Mouse (Mus musculus): ENCODE results near the gene Ptprd. TPM values are rescaled to one million over a fixed set of nuclear protein-coding genes. Genes with fewer than 3 reads are reported as not detected.
A peak's percentile ranks its signal among the peaks of the same experiment; 100 is the strongest.

Gene Ptprd
- total RNA-seq, 2 experiments from 2014 or later = 7.3 to 9.6 TPM

GRCm38 (mm10) chr4:76260286-76260685 lies 1951.5 kb downstream of the Ptprd start:
- no peak for DNase-seq

DNA sequence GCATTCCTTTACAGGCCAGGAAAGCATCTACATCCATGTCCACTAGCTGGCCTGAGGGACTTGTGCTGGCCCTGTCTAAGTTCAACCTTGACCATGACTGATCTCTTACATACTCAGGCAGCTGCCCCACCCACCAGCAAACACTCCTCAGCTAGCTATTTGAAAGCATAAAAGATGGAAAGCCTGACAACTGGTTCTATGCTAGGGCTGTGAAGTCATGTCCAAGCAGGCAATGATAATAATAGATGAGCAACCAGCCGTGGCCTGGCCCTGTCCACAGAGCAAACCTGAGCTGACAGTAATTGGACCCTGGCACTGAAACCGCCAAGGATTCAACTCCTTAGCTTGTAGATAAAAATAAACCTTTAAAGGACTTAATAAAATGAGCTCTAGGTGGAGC lies 1952.1 kb downstream of the Ptprd start:
- DNase-seq = no peak
- intact Hi-C loops (cut with DNase I) = no loop called here

More at GRCm38 (mm10) chr4:76260286-76260685, 1951.5 kb downstream of the Ptprd start:
- intact Hi-C loops (cut with DNase I) = no loop called here

- DNase-seq = no peak
- intact Hi-C loops (cut with DNase I) = no loop called here
Observed at GRCm38 (mm10) chr4:76244371-76244770, 1967.4 kb downstream of the Ptprd start.

- DNase-seq = no peak
- intact Hi-C loops (cut with DNase I) = no loop called here
Observed at GRCm38 (mm10) chr4:76241542-76241941, 1970.2 kb downstream of the Ptprd start.

DNA sequence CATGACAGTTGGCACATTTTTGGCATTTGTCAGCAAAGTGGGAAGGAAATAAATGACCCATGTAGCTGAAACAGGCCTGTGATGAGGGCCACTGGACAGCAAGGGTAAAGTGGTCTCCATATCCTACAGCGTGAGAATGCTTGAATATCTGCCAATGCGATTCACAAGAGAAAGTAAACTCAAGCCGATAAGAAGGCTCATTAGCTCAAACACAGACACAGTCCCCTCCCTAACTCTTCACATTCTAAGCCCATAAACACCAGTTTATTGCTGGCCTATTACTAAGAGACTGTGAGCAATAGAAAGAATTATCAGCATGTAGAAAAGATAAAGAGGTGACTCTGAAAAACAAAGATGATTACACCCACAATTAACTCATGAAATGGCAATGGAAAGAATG lies 1970.6 kb downstream of the Ptprd start:
- no peak for DNase-seq

GRCm38 (mm10) chr4:76239063-76239462 lies 1972.7 kb downstream of the Ptprd start:
- no peak for DNase-seq
- intact Hi-C loops (cut with DNase I) = no loop called here

More for the DNA sequence above, 1970.6 kb downstream of the Ptprd start:
- intact Hi-C loops (cut with DNase I) = no loop called here

GRCm38 (mm10) chr4:76238577-76238976 lies 1973.2 kb downstream of the Ptprd start:
- intact Hi-C loops (cut with DNase I) = no loop called here
- no peak for DNase-seq

DNA sequence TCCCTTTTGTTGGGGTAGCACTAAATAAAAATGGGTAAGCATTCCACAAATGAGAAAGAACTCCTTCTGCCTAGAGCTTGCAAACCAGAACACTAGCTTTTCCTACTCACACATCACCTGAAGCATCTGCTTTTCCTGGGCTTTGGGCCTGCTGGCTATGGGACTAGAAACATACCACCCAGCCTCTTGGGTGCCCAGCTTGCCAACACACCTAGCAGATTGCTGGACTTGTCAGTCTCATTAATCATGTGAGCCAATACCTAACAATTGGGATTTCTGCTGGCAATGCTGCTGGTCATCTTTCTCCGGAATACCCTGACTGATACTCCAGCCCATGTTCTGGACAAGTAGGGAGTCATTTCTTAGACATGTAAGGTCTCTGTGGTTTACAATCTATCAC lies 1973.9 kb downstream of the Ptprd start:
- no peak for DNase-seq
- intact Hi-C loops (cut with DNase I) = no loop called here

- intact Hi-C loops (cut with DNase I) = no loop called here
- DNase-seq = no peak
Observed at GRCm38 (mm10) chr4:76223720-76224119, 1988.0 kb downstream of the Ptprd start.

- peak in 1 of 2 experiments; percentile 2 for DNase-seq
- intact Hi-C loops (cut with DNase I) = no loop called here
Observed at GRCm38 (mm10) chr4:76222520-76222919, 1989.2 kb downstream of the Ptprd start.

- intact Hi-C loops (cut with DNase I) = no loop called here
- DNase-seq = no peak
Observed at GRCm38 (mm10) chr4:76218065-76218464, 1993.7 kb downstream of the Ptprd start.

GRCm38 (mm10) chr4:76215141-76215540 lies 1996.6 kb downstream of the Ptprd start:
- intact Hi-C loops (cut with DNase I) = no loop called here
- no peak for DNase-seq

DNA sequence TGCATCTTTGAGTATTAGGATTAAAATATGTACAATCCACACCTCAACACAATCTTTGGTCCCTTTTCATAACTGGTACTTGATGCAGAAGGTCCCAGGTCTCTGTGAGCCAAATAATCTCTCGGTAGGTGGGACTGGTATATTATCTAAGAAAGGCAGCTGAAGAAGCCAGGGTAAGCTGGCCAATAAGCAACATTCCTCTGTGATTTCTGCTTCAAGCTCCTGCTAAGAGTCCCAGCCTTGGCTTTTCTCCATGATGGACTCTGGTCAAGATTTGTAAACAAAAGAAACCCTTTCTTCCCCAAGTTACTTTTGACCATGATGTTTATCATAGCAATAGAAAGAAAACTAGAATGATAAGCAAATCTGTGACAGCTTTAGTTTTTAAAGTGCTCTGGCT lies 2012.4 kb downstream of the Ptprd start:
- intact Hi-C loops (cut with DNase I) = no loop called here
- DNase-seq = peak in 1 of 2 experiments; percentile 3

DNA sequence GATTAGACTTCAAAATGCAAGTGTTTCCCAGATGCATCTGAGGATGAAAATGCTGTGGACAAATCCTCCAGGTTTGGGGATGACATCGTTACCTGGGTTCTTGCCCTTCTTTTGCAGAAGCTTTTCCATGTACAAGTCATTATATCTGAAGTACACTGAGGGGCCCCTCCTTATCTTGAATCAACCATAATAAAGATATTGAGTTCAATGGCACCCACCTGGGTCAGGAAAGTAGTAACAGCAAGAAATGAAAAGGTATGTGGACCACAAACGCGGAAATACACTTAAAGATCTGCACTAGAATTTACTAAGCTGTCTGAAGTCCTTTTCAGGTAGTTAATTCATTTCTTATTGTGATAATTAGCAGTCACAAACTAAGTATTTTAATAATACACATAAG lies 2017.0 kb downstream of the Ptprd start:
- intact Hi-C loops (cut with DNase I) = no loop called here

DNA sequence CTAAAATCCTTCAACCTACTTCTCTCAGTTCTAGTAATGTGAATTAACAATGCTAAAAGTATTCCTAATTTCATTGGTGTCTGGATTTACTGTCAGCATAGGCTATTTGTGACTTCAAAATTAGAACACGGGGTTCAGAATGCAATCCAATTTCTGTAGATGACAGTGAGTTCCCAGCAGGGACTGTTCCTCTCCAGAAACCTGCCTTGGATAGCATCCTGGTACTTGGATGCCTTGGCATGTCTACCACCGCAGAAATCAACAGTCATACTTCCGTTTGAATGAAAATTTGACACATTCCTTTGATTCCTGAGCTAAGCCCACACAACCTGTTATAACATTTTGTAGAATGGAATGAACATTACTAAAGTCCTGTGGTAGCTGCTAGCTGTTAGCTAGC lies 2018.3 kb downstream of the Ptprd start:
- intact Hi-C loops (cut with DNase I) = no loop called here
- no peak for DNase-seq

More for the DNA sequence above, 2017.0 kb downstream of the Ptprd start:
- DNase-seq = no peak

DNA sequence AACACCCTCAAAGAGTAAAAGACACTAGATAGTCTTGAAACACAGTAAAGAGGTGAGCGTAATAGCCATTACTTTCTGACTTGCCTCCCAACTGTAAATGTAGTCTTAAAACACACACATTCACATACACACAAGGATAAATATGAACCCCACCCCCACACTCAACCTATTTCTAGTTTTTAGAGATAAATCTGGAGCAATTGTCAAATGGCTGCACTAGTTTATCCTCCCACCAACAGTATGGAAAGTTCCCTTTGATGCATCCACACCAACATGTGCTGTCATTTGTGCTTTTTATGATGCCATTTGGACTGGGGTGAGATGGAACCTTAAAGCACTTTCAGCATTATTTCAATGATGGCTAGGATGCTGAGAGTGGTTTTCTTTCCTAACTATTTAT lies 2019.7 kb downstream of the Ptprd start:
- DNase-seq = no peak
- intact Hi-C loops (cut with DNase I) = no loop called here

GRCm38 (mm10) chr4:76190788-76191187 lies 2021.0 kb downstream of the Ptprd start:
- no peak for DNase-seq
- intact Hi-C loops (cut with DNase I) = no loop called here

GRCm38 (mm10) chr4:76183095-76183494 lies 2028.7 kb downstream of the Ptprd start:
- intact Hi-C loops (cut with DNase I) = no loop called here
- DNase-seq = no peak

- DNase-seq = no peak
- intact Hi-C loops (cut with DNase I) = no loop called here
Observed at GRCm38 (mm10) chr4:76179497-76179896, 2032.3 kb downstream of the Ptprd start.

GRCm38 (mm10) chr4:76175086-76175485 lies 2036.7 kb downstream of the Ptprd start:
- intact Hi-C loops (cut with DNase I) = no loop called here
- DNase-seq = no peak

DNA sequence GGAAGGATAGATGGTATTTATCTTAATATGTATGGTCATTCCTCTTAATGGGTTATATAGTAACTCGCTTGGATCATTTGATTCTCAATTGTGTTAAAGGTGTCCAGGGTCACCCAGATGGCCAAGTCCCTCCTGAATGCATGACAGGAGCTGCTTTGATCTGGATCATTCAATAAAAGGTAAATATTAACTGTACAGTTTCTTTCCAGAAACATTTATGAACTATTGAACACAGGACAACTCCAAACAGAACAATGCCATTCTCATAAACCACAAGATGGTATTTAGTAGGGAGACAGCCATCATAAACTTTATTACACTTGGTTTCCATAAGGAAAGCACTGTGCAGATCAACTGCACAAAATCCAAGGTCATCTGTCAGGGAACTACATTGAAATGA lies 2056.0 kb downstream of the Ptprd start:
- intact Hi-C loops (cut with DNase I) = no loop called here
- DNase-seq = no peak

- no peak for DNase-seq
- intact Hi-C loops (cut with DNase I) = no loop called here
Observed at GRCm38 (mm10) chr4:76154190-76154589, 2057.6 kb downstream of the Ptprd start.

GRCm38 (mm10) chr4:76144925-76145324 lies 2066.8 kb downstream of the Ptprd start:
- DNase-seq = no peak

More at GRCm38 (mm10) chr4:76144925-76145324, 2066.8 kb downstream of the Ptprd start:
- intact Hi-C loops (cut with DNase I) = no loop called here

All from heart, postnatal 36 days (tissue).